Mouse (Mus musculus): ENCODE measurements at regions not wholly inside any gene's neighbourhood (a gene's known extent, or its start where the extent isn't known, plus 50 kb on each side); places are given as distances from the start of the nearest gene placed in this dataset.

GRCm38 (mm10) chr1:183702888-183703287 lies 284.9 kb downstream of the Hhipl2 start:
- no peak for DNase-seq (ENCODE audit: low read depth in 1 of 2, low spot score in 2 of 2)

- no peak for DNase-seq (ENCODE audit: low read depth in 1 of 2, low spot score in 2 of 2)
These were observed 294.9 kb downstream of the Hhipl2 start for GRCm38 (mm10) chr1:183712895-183713294.

- DNase-seq (ENCODE audit: low read depth in 1 of 2, low spot score in 2 of 2) = no peak
These were observed 296.0 kb upstream of the Dusp10 start for GRCm38 (mm10) chr1:183717060-183717459.

GRCm38 (mm10) chr1:183749126-183749525 lies 264.0 kb upstream of the Dusp10 start:
- no peak for DNase-seq (ENCODE audit: low read depth in 1 of 2, low spot score in 2 of 2)

- no peak for DNase-seq (ENCODE audit: low read depth in 1 of 2, low spot score in 2 of 2)
These were observed 258.6 kb upstream of the Dusp10 start for GRCm38 (mm10) chr1:183754500-183754899.

GRCm38 (mm10) chr1:183756716-183757115 lies 256.4 kb upstream of the Dusp10 start:
- DNase-seq (ENCODE audit: low read depth in 1 of 2, low spot score in 2 of 2) = no peak

- DNase-seq (ENCODE audit: low read depth in 1 of 2, low spot score in 2 of 2) = no peak
These were observed 249.0 kb upstream of the Dusp10 start for GRCm38 (mm10) chr1:183763864-183764726.

GRCm38 (mm10) chr1:183772844-183773243 lies 240.3 kb upstream of the Dusp10 start:
- DNase-seq (ENCODE audit: low read depth in 1 of 2, low spot score in 2 of 2) = no peak

GRCm38 (mm10) chr1:183780180-183780579 lies 232.9 kb upstream of the Dusp10 start:
- DNase-seq (ENCODE audit: low read depth in 1 of 2, low spot score in 2 of 2) = no peak

GRCm38 (mm10) chr1:183780779-183781178 lies 232.3 kb upstream of the Dusp10 start:
- no peak for DNase-seq (ENCODE audit: low read depth in 1 of 2, low spot score in 2 of 2)

GRCm38 (mm10) chr1:183783440-183784130 lies 229.5 kb upstream of the Dusp10 start:
- DNase-seq (ENCODE audit: low read depth in 1 of 2, low spot score in 2 of 2) = no peak

GRCm38 (mm10) chr1:183792230-183792813 lies 220.8 kb upstream of the Dusp10 start:
- DNase-seq (ENCODE audit: low read depth in 1 of 2, low spot score in 2 of 2) = no peak

- no peak for DNase-seq (ENCODE audit: low read depth in 1 of 2, low spot score in 2 of 2)
These were observed 219.8 kb upstream of the Dusp10 start for GRCm38 (mm10) chr1:183793324-183793723.

- DNase-seq (ENCODE audit: low read depth in 1 of 2, low spot score in 2 of 2) = no peak
These were observed 219.1 kb upstream of the Dusp10 start for GRCm38 (mm10) chr1:183793913-183794445.

GRCm38 (mm10) chr1:183802351-183802750 lies 210.8 kb upstream of the Dusp10 start:
- peak in 1 of 2 experiments; percentile 19 for DNase-seq (ENCODE audit: low read depth in 1 of 2, low spot score in 2 of 2)

GRCm38 (mm10) chr1:183803357-183803756 lies 209.7 kb upstream of the Dusp10 start:
- DNase-seq (ENCODE audit: low read depth in 1 of 2, low spot score in 2 of 2) = peak in 1 of 2 experiments; percentile 63

- DNase-seq (ENCODE audit: low read depth in 1 of 2, low spot score in 2 of 2) = no peak
These were observed 209.3 kb upstream of the Dusp10 start for GRCm38 (mm10) chr1:183803826-183804225.

- peak in 1 of 2 experiments; percentile 46 for DNase-seq (ENCODE audit: low read depth in 1 of 2, low spot score in 2 of 2)
These were observed 208.8 kb upstream of the Dusp10 start for GRCm38 (mm10) chr1:183804295-183804694.

GRCm38 (mm10) chr1:183806864-183807730 lies 206.0 kb upstream of the Dusp10 start:
- DNase-seq (ENCODE audit: low read depth in 1 of 2, low spot score in 2 of 2) = no peak

- DNase-seq (ENCODE audit: low read depth in 1 of 2, low spot score in 2 of 2) = no peak
These were observed 204.9 kb upstream of the Dusp10 start for GRCm38 (mm10) chr1:183808168-183808567.

GRCm38 (mm10) chr1:183820555-183820954 lies 192.5 kb upstream of the Dusp10 start:
- no peak for DNase-seq (ENCODE audit: low read depth in 1 of 2, low spot score in 2 of 2)

Measured in monocyte, adult 2 months (primary cell).